Mouse (Mus musculus): ENCODE data around the gene Timp1. TPM values are rescaled to one million over a fixed set of nuclear protein-coding genes. Genes with fewer than 3 reads are reported as not detected.

Timp1 gene
- total RNA-seq, 1 experiment from 2014 or later, result 26.3 TPM

DNA sequence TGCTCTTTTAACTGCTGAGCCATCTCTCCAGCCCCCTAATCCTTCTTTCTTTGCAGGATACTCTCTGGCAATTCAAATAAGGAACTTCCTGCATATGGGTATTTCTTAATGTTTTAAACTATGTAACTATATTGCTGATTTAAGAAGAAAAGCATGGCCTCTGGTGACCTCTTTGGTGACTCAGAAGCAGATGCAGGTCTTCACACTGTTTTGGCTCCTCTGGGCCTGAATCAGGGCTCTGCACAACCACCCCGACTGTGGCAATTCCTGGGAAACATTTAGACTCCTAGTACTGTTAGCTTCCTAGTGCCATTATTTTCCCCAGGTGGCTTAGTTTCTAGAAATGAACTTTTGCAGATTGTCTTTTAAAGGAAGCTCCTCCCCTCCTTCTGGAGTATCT is 53.5 kb downstream of the Timp1 start:
- no peak for DNase-seq

Small RNA genes lying within 50 kb of the gene (microRNA-seq; reads per million reads assigned to microRNA genes)
- gene Gm24824 (0 reads per million in 2 experiments), gene Mir5617 (0.43 to 0.76 reads per million in 2 experiments)

Other genes starting within 250 kb of the Timp1 start
- 320 and 338 TPM in 2 replicates for gene Uba1, start 211.8 kb upstream of the Timp1 start, total RNA-seq (2021)
- 164 and 183 TPM in 2 replicates for gene Cdk16, start 182.2 kb upstream of the Timp1 start, total RNA-seq (2021)
- 23.2 and 24.3 TPM in 2 replicates for gene Usp11, start 166.3 kb upstream of the Timp1 start, total RNA-seq (2021)
- gene Araf, start 72.4 kb upstream of the Timp1 start, total RNA-seq (2021), result 96.3 and 102 TPM in 2 replicates
- 7.9 and 11.3 TPM in 2 replicates for gene Syn1, start 50.8 kb downstream of the Timp1 start, total RNA-seq (2021)
- gene Cfp, start 61.4 kb downstream of the Timp1 start, total RNA-seq (2021), result 15.1 and 20.4 TPM in 2 replicates
- gene Elk1, start 80.4 kb downstream of the Timp1 start, total RNA-seq (2021), result 13.1 and 14.4 TPM in 2 replicates
- gene Uxt, start 91.9 kb downstream of the Timp1 start, total RNA-seq (2021), result 37.8 and 40.2 TPM in 2 replicates
- gene Zfp182, start 192.2 kb downstream of the Timp1 start, total RNA-seq (2021), result 7.0 and 9.9 TPM in 2 replicates
- not detected in 2 replicates for gene Spaca5, start 198.2 kb downstream of the Timp1 start, total RNA-seq (2021)
- gene Zfp300, start 219.4 kb downstream of the Timp1 start, total RNA-seq (2021), result 1.7 and 2.5 TPM in 2 replicates
- gene Ssxa1, start 245.7 kb downstream of the Timp1 start, total RNA-seq (2021), result not detected in 2 replicates

Data from adrenal gland, postnatal 14 days (tissue).